ENCODE assay signal across 23 mouse cellular contexts in the genomic region with DNA sequence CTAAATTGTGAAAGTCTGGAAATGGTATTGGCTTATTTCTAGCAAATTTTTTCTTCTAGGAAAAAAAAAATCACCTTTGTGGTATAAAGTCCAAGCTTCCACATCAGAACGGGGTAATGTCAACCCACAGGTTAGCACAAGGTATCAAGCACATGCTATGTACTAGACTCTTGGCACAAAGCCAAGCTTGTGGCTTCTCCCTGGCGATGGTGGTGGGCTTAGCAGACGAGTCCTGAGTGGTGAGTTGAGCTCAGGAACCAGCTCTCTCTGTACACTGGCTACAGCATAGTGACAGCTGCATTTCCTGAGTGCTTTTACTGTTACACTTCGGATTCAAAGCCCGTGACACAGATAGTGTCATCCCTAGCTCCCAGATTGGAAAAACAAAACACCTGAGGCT. TPM values are rescaled to one million over a fixed set of nuclear protein-coding genes. Genes with fewer than 3 reads are reported as not detected.
DNase-seq lines count a peak whose midpoint lies in the region; ATAC-seq and TF ChIP-seq lines count a peak whose summit lies in the region.
"Had no signal": no experiment of that assay in that cellular context is flagged by ENCODE, and none has a peak within 500 bp of the region (broad histone marks: within the 10 kb centered on the region; RNA-seq: fewer than 3 reads in every experiment).

No protein-coding gene starts in this region.

- no peak for TF ChIP-seq CTCF in lung, adult 2 months (IDR thresholded peaks at IDR 0.05; ENCODE audit: insufficient read depth, low read length)
- TF ChIP-seq CTCF in MEL (IDR thresholded peaks at IDR 0.05 in 2 of 3, conservative IDR thresholded peaks at IDR 0.05 in 1 of 3; ENCODE audit: control insufficient read depth in 1 of 3, insufficient read depth in 1 of 3, low read depth in 2 of 3, low read length in 3 of 3, poor library complexity in 1 of 3, severe bottlenecking in 1 of 3), result no peak

- ATAC-seq in megakaryocyte-erythroid progenitor cell, adult 5-6 weeks (replicated peaks; ENCODE audit: low FRiP score, low TSS enrichment, poor library complexity, severe bottlenecking), result peak; percentile 56; the same call in 1 of the 2 replicates
- ATAC-seq: forebrain, embryonic 13.5 days; forebrain, embryonic 16.5 days; Patski had no signal

- DNase-seq in lung, postnatal 36 days, result peak; percentile 2
- no peak for DNase-seq in lung, adult 2 months
- DNase-seq in MEL (ENCODE audit: low read depth, low spot score), result peak; percentile 59
- no peak for DNase-seq in c-Kit-positive CD71-positive TER-119-positive erythroid progenitor cells, embryonic 14.5 days (ENCODE audit: low spot score)
- no peak for DNase-seq in gastrocnemius, postnatal 14 days
- DNase-seq: adrenal gland, postnatal 10 days; adrenal gland, postnatal 36 days; cerebellum, adult 11 months; cerebellum, adult 8-10 months; cerebellum, postnatal 14 days; gastrocnemius, postnatal 10 days; heart, adult 11 months had no signal

- WGBS in lung, adult 2 months, result 40% methylated on average over 5 of the region's 5 CpGs

- no peaks in the 10 kb centered on the region for H3K27me3 ChIP-seq in MEL (ENCODE audit: control insufficient read depth in 1 of 2, insufficient read depth in 2 of 2, low read length in 2 of 2)
- H3K27me3 ChIP-seq: forebrain, embryonic 13.5 days; hindbrain, embryonic 15.5 days had no signal

- no peaks in the 10 kb centered on the region for H3K79me2 ChIP-seq in MEL (ENCODE audit: control insufficient read depth, insufficient read depth, low read length, poor library complexity)

- no peak overlapping the region for H3K4me3 ChIP-seq in lung, adult 2 months (replicated peaks; ENCODE audit: extremely low read depth, low read depth, low read length)
- H3K4me3 ChIP-seq in MEL (ENCODE audit: control insufficient read depth in 1 of 2, insufficient read depth in 1 of 2, low read depth in 2 of 2, low read length in 2 of 2), result no peak overlapping the region
- H3K4me3 ChIP-seq: forebrain, embryonic 10.5 days; forebrain, embryonic 13.5 days; hindbrain, embryonic 12.5 days; hindbrain, embryonic 15.5 days had no signal

- no peak for TF ChIP-seq RAD21 in MEL (IDR thresholded peaks at IDR 0.05; ENCODE audit: low read depth, low read length)

- H3K9me3 ChIP-seq in MEL (replicated peaks; ENCODE audit: insufficient read depth, low read length), result no peaks in the 10 kb centered on the region
- H3K9me3 ChIP-seq: forebrain, embryonic 10.5 days; forebrain, embryonic 13.5 days; hindbrain, embryonic 12.5 days; hindbrain, embryonic 15.5 days had no signal

- TF ChIP-seq POLR2A in lung, adult 2 months (IDR thresholded peaks at IDR 0.05; ENCODE audit: borderline replicate concordance, extremely low read depth, low read depth, low read length), result no peak
- no peak for TF ChIP-seq POLR2A in MEL (IDR thresholded peaks at IDR 0.05; ENCODE audit: control insufficient read depth in 1 of 2, insufficient read depth in 1 of 2, low read depth in 1 of 2, low read length in 2 of 2, poor library complexity in 1 of 2)

- no peak overlapping the region for H3K27ac ChIP-seq in MEL (ENCODE audit: control insufficient read depth, low read depth, low read length)
- H3K27ac ChIP-seq: forebrain, embryonic 10.5 days; forebrain, embryonic 13.5 days; hindbrain, embryonic 12.5 days; hindbrain, embryonic 15.5 days had no signal

- no peak overlapping the region for H3K9ac ChIP-seq in MEL (ENCODE audit: control insufficient read depth, low read depth, low read length, poor library complexity, severe bottlenecking)
- H3K9ac ChIP-seq: forebrain, embryonic 13.5 days; hindbrain, embryonic 12.5 days; hindbrain, embryonic 15.5 days had no signal

- H3K36me3 ChIP-seq in MEL (ENCODE audit: control insufficient read depth in 1 of 2, insufficient read depth in 2 of 2, low read length in 2 of 2), result peaks cover 9 to 13% of the 10 kb centered on the region in 2 experiments
- H3K36me3 ChIP-seq: forebrain, embryonic 10.5 days; hindbrain, embryonic 12.5 days; hindbrain, embryonic 15.5 days had no signal

- intact Hi-C loops in gastrocnemius, postnatal 14 days (cut with DNase I; ENCODE audit: low total_unique reads), result no loop called here

- no peak; a peak in 1 of 4 replicates for TF ChIP-seq EP300 in MEL (IDR thresholded peaks at IDR 0.05; ENCODE audit: low read depth in 1 of 2, low read length in 2 of 2)

- no peaks in the 10 kb centered on the region for H3K4me1 ChIP-seq in lung, adult 2 months (ENCODE audit: control insufficient read depth, insufficient read depth, low read length)
- peaks cover 4 to 7% of the 10 kb centered on the region in 2 experiments; a peak in 3 of 4 replicates for H3K4me1 ChIP-seq in MEL (ENCODE audit: control insufficient read depth in 1 of 2, insufficient read depth in 2 of 2, low read length in 2 of 2)

TF ChIP-seq in MEL, 35 proteins besides CTCF, POLR2A, EP300 and RAD21:
- TF ChIP-seq UBTF (IDR thresholded peaks at IDR 0.05; ENCODE audit: borderline replicate concordance, insufficient read depth, low read depth, low read length) (no peak), E2F4 (IDR thresholded peaks at IDR 0.05; ENCODE audit: borderline replicate concordance, low read depth, low read length) (no peak), ZMIZ1 (IDR thresholded peaks at IDR 0.05; ENCODE audit: low read depth, low read length) (0 out of 2 replicates have a peak, but pooled peaks have one; percentile 28), KAT2A (conservative IDR thresholded peaks at IDR 0.05; ENCODE audit: low read depth, low read length) (no peak), MAX (IDR thresholded peaks at IDR 0.05; ENCODE audit: low read length) (0 out of 2 replicates have a peak, but pooled peaks have one; percentile 47), POLR2AphosphoS2 (IDR thresholded peaks at IDR 0.05; ENCODE audit: low read length) (no peak), ELF1 (IDR thresholded peaks at IDR 0.05; ENCODE audit: low read depth, low read length) (no peak)

RNA-seq across cellular contexts. Expression of a gene that starts 2.9 kb away (rescaled TPM):
- polyA plus RNA-seq in lung, adult 2 months (2012; rRNA removed), result 0.06 TPM in 1 of 2 replicates, not detected in the other
- 0.20 and 0.23 TPM in 2 replicates for total RNA-seq in MEL (2012; rRNA removed)
- under 1 TPM in 1 of 2 experiments, not detected in 1; 0.10 TPM for polyA plus RNA-seq in MEL (2012; ENCODE audit: insufficient read depth in 1 of 2, insufficient read length in 2 of 2, low read depth in 1 of 2, low replicate concordance in 2 of 2, missing spikeins in 1 of 2)
- not detected in 2 replicates for total RNA-seq in megakaryocyte-erythroid progenitor cell, adult 5-6 weeks (2014; fragmentation: Nextera tagmentation)
- 0.11 TPM in 1 of 2 replicates, not detected in the other for total RNA-seq in megakaryocyte-erythroid progenitor cell, adult 5-6 weeks (2017)
- under 1 TPM; 0.04 to 0.07 TPM for total RNA-seq in gastrocnemius, postnatal 14 days (2021)
- total RNA-seq: adrenal gland, adult 18-20 months; heart, adult 8-10 months; heart, postnatal 25 days had no signal
- polyA plus RNA-seq: heart, postnatal 0 days; Patski had no signal

Comparison
In these comparisons a context has a peak if more than half of its experiments do, and no peak if none do; other contexts are left out.
1. DNase-seq: peak in lung, postnatal 36 days (single experiment) and MEL (single experiment); none in lung, adult 2 months (single experiment), c-Kit-positive CD71-positive TER-119-positive erythroid progenitor cells, embryonic 14.5 days (single experiment) and gastrocnemius, postnatal 14 days (single experiment).